Mouse (Mus musculus) cerebellum, adult 11-12 months (tissue): ENCODE results near the gene Zfp90.
"Not testable (repeated sequence)": the region's sequence is repeated elsewhere in the genome, so short reads cannot be mapped to it uniquely, and the experiment has no call there.

Experiments used
- DNase-seq: peaks from one replicate; pipeline ENCODE4 v3.0.0; 2022

Zfp90 gene

DNA sequence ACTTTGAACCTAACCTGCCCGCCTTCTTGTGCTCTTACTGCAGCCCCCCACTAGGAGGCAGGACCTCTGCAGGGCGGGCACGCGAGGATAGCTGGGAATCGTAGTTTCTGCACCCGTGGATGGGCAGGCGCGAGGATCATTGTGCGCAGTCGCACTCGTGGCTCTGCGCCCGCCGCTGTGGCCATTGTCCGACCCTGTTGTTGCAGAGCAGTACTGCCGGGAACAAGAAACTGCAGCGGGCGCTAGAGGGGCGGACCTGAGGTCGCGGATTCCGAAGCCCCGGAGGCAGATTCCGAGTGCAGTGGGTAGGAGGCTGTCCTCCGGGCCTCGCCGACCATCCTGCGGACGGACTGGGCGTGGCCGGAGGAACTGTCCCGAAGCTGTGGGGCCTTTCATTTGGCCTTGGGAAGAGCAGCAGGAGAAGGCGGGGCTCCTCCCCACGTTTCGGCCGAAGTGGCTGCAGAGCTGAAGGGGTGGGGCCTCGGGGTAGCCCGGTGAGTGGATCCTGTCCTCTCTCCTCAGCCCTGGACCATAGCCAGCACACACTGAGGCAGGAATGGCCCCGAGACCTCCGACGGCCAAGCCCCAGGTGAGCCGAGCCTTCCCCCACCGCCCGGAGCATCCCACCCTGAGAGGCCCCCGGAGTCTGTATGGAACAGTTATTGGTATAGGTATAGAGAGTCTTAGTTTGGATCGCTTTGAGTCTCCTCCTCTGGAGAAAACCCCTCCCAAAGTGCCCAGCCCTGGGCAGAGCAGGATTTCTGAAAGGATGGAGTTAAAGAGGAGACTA is at the start of gene Zfp90:
TSS of gene Zfp90 (plus strand) at position 146 of the 790 bp plus-strand sequence.
- DNase-seq: peak; percentile 95

DNA sequence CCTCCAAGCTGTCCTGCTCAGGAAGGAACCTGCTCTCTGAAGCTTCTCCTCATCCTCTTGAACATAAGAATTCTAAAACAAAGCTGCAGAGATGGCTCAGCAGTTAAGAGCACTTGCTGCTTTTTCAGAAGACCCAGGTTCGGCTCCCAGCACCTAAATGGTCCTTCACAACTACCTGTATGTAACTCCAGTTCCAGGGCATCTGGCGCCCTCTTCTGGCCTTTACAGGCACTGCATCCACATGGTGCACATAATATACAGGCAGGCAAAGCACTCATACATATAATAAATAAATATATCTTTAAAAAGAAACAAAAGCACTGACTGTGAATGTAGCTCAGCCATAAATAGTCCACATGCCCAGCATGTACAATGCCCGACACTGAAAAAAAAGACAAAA is 46.6 kb upstream of the Zfp90 start:
- no peak for DNase-seq

DNA sequence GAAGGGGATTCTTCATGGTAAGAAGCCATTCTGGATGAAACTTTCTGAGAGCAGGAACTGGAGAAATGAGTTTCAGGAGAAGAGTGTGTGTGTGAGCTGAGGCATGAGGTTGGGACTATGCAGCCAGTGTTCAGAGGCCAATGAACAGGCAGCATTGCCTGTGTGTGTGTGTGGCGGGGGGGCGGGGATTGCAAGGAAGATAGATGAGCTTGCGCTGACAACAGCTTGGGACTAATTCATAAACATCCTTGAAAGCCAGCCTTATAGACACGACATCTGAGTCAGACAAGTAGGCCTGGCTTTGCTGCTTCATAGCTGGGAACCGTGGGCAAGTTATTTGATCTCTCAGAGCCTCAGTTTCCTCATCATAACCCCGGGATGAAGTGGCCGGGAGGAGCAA is 46.1 kb upstream of the Zfp90 start:
- DNase-seq: no peak

DNA sequence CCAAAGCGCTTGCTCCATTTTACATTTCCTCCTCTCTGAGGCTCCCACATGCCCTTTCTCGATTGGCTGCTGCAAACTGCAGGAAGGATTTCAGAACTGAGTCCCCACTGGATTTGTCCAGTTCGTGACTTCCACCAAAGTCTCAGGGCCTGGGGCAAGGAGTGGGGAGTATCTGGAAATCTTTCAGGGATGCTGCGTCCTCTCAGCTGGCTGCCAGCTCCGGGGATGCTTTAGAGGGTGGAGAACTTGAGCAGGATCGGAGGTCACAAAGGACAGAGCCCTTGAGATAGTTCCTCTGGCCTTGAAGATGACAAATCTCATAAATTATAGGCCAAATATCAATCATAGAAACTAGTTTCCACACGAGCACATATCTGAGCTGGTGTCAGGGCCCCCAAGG is 39.2 kb upstream of the Zfp90 start:
- DNase-seq: no peak

DNA sequence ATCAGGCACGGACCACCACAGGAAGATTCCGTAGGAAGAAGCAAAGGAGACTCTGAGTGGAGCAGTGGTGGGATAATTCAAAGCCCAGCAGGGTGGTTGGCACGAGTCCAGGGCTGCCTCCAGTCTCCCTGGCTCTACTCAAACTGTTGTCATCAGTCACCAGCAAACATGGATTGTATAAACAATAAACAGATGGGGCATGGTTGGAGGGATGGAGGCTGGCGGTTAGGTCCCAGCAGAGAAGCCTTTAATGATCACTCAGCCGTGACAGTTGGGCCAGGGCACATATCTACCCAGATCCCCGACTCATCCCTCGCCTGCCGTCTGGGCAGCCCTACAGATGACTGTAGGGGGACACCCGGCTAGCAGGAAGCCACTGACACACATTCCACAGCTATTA is 38.3 kb upstream of the Zfp90 start:
- DNase-seq: peak; percentile 45

DNA sequence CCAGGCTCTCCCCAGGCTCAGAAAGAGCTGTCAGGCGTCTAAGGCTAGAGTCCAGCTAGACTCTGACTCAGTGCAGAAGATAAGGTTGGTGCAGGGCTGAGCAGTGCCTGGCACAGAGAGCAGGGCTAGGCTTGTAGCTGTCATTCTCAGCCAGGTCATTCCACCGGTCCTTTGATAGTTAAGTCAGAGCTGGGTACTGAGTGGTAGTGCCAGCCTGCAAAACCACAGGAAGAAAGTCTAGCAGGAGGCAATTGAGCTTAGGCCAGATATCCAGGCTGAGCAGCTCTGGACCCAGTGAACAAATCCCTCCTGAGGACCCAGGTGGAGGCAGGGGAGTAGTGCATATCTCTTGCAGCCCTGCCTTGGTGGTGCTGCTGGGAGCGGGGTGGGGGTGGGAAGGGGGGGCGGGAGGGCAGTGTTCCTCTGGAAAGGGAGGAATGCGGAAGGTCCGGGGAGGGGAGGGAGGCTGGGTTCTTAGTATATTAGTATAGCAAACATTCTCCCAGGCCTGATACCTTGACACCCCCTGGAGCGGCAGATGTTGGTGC is 36.6 kb upstream of the Zfp90 start:
- DNase-seq: no peak

DNA sequence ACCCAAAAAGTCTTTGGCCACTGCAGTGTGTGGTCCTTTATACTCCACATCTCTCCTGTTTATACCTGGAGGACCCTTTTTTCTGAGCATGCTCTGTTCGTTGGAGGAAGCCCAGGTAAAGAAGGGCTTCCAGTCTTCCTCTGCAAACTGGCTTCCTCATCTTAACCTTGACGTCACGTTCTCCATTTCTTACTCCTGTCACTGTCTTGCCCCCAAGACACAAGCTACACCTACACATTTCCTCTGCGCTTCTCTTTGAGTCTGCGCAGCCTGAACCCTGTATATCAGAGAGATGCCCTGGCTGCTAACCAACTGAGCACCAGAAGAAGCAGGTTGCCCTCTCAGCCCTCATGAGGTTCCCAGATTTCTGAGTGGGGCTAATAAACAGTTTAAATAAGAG is 35.8 kb upstream of the Zfp90 start:
- no peak for DNase-seq

DNA sequence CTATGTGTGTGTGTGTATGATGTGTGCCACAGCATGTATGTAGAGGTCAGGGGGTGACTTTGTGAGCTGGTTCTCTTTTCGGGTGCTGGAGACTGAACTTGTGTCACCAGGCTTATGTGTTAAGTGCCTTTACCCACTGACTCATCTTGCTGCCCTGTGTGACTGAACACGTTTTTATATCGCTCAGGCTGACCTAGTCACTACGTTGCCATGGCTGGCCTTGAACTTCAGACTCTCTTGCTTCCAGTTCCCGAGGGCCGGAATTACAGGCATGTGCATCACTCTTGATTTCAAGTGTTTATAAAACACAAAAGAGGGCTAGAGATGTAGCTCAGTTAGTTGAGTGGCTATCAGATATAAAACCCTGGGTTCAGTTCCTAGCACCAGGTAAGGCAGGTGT is 34.1 kb upstream of the Zfp90 start:
- no peak for DNase-seq

DNA sequence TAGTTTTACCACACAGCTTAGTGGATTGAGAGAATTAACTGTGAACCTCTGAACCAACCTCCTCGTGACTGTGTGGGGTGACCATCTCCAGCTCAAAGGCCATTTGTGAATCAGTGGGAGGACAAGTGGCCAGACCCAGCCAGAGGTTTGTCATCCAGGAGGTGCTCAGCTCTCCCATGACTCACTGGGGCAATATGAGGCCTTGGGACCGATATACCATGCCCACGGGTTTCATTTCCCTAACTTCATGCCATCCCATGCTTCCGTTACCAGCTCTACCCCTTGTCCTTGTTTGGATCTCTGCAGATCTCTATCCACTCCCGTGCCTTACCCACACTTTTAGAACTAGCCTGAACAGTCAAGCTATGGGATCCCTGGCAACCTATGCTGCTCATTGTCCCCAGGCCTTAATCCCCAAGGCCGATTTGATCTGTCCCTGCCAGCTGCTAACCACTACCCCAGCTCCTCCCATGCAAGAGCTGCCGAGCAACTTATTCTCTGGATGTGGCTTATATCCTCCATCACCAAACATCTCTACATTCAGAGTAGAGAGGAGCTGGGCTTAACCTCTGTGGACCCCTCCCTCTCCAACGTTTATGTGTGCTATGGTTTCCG is 27.2 kb upstream of the Zfp90 start:
- no peak for DNase-seq

DNA sequence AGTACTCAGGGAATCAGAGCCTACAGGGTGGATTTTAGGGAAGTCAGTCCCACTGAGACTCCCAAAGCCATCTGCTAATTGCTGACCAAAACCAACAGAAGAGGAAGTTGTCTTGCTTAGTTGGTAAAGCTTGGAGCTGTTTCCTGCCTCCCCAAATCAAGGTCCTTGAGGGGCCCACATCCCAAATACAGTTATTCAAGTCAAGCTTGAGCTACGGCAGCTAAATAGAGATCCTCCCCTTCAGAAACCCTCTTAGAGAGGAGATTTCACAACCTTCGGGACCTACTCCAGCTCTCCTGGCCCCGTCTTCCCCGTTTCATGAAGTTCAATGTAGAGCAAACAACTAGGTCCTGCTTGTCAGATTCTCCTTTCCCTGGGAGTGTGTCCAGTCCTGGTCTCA is 20.6 kb upstream of the Zfp90 start:
- DNase-seq: no peak

DNA sequence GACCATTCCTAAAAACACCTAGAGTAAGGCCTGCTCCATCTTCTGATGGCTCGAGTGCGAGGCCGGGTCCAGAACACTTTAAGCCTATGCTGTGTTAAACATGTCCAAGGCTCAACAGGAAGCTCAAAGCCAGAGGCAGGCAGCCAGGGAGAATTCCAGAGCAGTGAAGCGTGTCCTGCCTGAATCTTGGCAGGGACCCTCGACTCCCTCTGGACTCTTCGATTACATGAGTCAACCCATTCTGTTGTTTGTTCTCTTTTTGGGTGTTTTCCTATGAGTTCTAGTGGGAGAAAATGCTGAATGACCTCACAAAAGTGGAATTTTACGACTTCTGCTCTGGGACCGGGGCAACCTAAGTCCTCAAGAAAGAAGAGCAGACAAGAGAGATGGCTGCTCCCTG is 15.4 kb upstream of the Zfp90 start:
- DNase-seq: no peak

DNA sequence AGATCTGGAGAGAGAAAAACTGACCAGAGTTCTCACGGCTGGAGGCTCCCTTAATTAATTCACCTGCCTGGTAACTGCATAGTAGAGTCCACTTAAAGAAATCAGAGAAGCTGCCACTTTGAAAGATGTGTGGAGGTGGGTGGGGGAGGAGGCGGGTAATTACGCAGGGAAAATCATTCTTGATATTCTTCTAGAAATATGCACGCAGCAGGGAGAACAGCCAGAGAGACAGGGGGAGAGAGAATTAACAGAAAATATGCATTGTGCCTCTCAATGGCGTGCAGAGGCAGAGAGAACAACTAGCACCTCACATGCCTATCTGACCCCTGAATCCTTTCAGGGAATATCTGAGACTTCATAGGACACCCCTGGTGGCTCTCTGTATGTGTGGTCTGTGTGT is 14.9 kb upstream of the Zfp90 start:
- no peak for DNase-seq

DNA sequence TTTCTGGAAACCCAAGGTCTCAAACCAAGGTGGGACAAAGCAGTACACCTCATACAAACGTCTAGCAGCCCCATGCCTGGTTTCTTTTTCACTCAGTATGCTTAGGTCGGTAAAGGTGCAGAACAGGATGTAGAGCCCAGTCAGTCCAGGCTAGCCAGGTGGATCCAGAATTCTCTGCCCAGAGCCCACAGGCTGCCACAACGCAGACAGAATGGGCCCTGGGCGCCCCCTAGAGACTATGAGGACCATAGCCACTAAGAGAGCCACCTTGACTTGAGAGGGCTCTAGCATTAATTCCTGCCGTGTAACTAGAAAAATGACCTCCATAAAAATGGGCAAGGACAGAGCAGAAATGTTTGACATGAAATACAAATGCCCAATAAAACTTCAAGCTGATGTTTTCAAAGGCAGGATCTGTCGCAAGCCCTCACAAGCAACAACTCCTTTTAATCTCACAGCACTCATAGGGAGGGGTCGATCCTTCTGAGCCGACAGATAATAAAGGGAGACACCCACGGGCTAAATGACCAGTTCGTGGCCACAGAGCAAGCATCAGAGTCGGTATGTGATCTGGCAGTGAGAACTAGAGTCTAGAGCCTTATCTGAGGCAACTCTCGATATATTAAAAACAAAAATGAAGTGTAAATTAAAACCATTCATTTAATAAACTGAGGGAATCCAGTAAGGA is 11.7 kb upstream of the Zfp90 start:
- DNase-seq: peak; percentile 65

DNA sequence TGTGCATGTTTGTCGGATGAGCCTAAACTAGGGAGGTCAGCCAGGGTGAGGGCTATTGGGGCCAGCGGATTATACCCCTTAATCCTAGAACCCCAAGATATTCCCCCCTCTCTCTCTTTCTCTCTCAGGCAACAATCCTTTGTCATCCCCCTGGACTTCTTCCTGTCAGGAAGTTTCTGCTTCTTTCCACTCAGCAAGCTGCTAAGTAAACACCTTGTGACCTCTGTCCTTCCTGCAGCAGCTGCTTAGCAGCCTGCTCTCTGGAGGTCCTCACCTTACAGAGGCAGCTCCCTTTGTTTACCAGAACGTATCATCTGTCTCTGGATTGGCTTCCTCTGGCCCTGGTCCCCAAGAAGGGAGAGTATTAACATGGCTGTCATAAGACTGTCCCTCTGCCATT is 10.3 kb upstream of the Zfp90 start:
- no peak for DNase-seq

DNA sequence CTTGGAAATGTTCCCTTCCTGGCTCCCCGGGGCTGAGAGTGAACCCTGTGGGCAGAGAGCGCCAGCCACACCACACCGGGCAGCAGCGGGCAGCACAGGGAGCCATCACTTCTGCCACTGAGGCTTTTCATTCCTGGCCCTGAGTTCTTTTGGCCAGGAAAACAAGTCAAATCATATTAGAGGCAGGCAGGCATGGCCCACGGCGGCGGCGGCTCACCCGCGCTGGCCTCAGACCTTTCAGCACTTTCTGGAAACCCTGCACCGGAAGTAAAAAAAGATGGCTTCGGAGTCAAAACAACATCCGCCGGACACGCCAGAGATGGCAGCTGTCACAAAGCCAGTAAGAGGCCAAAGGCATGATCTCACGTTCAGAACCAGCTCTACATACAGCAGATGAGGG is 9.3 kb upstream of the Zfp90 start:
- peak; percentile 28 for DNase-seq

DNA sequence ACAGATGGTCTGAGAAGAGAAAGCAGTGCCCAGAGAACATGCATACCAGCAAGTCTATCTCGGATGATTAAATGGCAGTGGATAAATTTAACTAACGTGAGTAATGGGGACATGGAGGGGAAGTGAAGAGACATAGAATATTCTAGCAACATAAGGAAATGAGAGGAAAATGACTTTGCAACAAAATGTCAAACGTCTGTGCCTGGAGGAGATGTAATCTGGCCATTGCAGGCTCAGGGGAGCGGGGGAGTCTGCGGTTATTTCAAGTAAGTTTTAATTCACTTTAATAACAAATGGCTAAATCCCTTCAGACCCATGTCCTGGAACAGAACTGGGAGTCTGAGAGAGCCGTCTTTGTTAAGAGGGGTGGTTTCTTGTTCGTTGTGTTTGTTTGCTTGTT is 5.1 kb upstream of the Zfp90 start:
- DNase-seq: no peak

DNA sequence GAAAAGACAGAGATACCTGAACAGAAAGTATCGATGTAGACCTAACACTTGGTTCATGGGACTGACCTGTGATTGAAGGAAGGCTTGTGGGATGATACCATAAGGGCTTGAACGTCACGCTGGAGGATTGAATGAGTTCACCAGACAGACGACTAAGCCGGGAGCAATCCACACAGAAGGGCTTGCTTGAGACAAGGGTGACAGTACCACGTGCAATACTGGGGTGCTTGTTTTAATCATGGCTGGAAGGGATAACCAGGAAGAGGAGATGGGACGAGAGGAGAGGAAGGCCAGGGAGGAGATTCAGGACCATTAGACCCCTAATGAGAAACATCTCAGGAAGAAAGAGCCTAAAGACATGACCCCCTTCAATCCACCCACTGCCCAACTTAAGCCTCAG is 4.6 kb upstream of the Zfp90 start:
- no peak for DNase-seq

DNA sequence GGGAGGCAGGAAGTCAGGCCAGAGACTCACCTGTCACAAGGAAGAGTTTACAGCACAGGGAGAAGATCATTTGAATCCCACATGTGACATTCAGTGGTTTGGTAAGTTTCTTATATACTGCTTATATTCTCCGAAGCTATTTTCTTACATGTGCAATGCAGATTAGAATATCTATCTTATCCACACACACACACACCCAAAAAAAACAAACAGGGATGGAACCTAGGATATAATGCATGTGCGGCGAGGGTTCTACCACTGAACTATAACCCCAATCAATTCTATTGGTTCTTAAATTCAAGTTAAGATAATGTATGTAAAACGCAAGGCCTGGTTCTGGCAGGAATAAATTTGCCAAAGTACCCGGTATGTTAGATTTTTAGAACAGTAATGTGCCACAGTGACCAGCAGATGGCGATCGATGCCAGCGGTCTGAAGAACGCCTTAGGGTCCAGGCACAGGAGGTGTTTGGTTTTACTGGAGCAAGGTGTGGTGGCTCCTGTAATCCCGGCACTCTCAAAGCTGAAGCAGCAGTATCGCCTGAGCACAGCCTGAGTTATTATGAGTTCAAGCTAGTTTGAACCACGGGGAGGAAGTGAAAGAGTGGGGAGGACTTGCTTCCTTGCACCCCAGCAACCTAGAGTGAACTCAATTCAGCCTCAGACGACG is 3.2 kb upstream of the Zfp90 start:
- peak; percentile 55 for DNase-seq

DNA sequence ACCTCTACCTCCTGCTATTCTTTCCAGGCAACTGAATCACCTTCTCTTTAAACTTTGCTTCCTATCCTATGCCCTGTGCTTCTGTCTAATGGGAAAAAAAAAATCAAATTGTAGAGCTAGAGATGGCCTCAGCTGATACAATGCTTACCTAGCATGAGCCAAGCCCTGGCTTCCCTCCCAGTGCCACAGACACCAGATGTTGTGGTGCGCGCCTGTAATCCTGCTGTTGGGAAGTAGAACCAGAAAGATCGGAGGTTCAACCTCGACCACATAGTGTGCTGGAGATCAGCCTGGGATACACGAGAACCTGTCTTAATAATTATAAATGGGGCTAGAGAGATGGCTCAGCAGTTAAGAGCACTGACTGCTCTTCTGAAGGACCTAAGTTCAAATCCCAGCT is 2.6 kb downstream of the Zfp90 start:
- DNase-seq: no peak

DNA sequence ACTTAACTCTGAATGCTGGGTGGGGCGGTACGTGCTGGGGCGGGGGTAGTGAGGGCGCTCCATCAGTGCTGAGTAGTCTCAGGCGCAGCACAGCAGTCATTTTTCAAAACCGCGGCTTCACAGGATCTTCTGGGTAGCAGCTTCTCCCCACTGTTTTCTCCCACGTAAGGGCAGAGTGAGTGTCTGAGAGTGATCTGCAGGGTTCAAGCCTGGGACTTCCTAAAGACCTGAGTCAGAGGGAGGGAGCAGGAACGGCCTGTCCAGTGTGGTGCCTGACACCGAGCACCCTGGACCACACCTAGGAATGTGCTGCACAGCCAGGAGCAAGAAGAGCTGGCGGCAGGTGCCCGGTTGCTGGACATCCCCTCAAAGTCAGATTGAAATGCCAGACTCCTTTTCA is 16.0 kb downstream of the Zfp90 start:
- no peak for DNase-seq

DNA sequence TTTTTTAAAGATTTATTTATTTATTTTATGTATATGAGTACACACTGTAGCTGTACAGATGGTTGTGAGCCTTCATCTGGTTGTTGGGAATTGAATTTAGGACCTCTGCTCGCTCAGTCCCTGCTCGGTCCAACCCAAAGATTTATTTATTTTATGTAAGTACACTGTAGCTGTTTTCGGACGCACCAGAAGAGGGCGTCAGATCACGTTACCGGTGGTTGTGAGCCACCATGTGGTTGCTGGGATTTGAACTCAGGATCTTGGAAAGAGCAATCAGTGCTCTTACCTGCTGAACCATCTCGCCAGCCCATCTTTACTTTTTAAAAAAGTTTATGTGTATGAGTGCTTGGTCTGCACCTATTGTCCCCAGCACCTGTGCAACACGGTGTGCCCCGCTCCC is 16.8 kb downstream of the Zfp90 start:
- not testable (repeated sequence) for DNase-seq

DNA sequence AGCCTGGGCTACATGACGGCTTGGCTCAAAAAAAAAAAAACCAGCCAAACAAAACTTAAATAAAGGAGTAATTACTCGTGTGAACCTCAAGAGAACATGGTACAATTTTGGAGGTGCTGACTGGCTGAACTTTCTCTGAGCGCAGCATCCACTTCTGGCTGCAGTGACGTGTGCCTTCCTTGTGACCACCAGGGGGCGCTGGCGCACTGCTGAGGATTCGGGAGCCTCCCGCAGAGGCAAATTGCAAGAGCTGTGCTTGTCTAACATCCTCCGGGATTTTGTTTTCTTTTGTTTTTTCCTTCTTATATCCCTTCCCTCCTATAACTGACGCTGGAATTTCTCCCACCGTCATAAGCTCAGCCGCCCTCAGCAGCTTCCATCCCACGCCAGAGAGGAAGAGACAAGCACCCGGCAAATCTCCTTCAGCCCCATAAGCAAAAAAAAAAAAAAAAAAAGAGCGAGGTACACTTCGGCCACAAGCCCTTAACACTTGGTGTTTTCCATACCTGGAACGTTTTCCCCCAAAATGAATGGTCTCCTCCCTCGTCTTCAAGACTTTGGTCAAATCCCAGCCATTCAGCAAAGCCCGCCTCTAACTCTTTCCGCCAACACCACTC is 17.9 kb downstream of the Zfp90 start:
- DNase-seq: peak; percentile 66

DNA sequence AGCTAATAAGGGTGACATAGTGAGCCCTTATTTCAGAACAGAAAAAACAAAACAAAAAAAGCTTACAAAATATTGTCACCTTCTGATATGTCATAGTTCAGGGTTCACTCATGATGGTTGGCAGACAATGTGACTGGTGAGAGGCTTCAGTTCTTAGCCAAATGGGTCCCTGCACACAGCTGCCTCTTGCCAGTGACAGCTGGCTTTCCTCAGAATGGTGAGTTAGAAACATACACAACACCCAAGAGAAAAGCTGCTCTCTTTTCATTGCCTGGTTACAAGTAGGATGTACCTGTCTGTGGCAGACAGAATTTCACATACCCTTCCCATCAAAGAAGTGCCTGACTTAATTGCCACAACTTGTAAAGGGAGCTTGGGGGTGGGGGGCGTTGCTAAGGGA is 18.5 kb downstream of the Zfp90 start:
- no peak for DNase-seq
